Mouse (Mus musculus) brain, embryonic 18.5 days (tissue): ENCODE measurements around the gene Myt1l.

ENCODE experiments used
- DNase-seq: peaks from one replicate; pipeline ENCODE4 v3.0.0-alpha.2; 2012; ENCODE audit warnings: low read depth, low spot score

Gene Myt1l

DNA sequence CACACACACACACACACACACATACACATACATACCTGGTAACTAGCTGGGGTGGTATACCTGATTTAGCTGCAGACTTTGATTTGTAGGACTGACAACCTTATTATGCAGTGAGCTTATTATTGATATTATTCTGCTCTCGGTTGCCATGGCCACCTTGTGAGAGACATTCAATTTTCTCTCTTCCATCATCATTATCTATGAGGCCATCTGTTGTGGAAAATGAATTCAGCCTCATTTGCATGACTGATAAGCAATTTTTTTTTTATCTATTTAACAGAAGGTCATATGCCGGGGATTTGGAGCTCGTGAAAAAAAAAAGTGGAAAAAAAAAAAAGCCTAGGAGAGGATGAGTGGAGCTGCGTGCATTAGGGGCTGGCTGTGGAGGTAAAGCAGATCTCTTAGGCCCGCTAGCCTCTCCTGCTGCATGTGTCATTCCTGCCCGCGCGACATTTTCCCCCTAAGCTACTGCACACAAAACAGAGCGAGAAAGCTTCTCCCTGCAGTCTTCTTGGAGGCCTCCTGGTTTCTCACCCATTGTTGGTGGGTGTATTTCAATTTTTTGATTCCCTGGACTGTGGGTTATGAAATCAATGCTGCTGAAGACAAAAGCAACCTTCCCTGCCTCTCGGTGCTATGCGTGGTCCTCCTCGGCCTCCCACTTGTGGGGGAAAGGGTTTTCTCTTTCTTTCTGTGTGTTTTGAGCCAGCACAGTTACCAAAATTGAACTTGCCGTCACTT, at the start of gene Myt1l:
Myt1l (plus strand) TSS at position 354 of the 741 bp plus-strand sequence.
- peak; percentile 79 for DNase-seq

- DNase-seq: peak; percentile 12
Measured at GRCm38 (mm10) chr12:29486424-29487035, 41.7 kb upstream of the Myt1l start.

- peak; percentile 91 for DNase-seq
Measured at GRCm38 (mm10) chr12:29526236-29526644, 1.9 kb upstream of the Myt1l start.

GRCm38 (mm10) chr12:29527048-29527761, 979 bp upstream of the Myt1l start:
- DNase-seq: peak; percentile 81

- DNase-seq: no peak
Measured at GRCm38 (mm10) chr12:29530241-29530725, 2.1 kb downstream of the Myt1l start.

- no peak for DNase-seq
Measured at GRCm38 (mm10) chr12:29530823-29531222, 2.6 kb downstream of the Myt1l start.

- DNase-seq: no peak
Measured at GRCm38 (mm10) chr12:29533071-29533876, 5.1 kb downstream of the Myt1l start.

DNA sequence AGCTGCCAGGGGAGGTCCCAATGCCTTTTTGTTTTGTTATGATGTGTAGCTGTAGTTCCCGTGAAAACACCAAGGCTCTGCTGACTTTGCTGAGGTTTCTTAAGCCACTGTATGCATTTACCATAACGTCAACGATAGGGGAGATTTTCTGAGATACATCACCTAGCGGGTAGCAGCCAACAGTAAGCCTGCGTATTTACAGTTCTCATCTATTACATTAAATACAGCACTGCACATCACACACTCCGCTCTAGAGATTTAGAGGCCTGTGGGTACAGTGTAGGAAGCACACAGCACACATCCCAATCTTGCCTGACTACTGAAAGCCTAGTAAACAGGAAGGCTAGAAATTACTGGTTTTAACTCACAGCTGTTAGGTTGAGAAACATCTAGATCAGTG, 6.1 kb downstream of the Myt1l start:
- no peak for DNase-seq

DNA sequence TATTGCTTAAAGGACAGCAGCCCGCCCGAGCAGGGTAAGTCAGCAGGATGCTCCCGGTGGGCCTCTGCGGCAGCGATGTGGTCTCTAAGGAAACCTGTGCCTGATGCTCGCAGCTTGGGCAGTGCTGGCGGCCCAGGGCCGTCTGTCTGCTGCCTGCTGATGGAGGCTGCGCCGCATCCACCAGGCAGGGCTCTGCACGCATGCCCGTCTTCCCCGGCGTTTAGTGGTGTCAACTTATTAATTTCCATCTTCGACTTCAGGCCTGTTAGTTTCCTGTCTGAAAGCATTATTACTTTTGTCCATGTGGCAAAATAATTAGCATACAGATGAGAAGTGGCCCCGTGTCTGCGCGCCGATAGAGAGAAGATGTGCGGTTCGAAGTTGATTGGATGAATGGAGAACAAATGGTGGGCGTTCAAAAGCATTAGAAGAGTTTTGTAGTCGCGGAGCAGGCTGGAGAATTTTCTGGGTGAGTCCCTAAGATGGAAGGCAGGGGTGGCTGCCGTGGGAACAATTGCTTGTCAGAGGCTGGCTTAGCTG, 6.6 kb downstream of the Myt1l start:
- DNase-seq: no peak

GRCm38 (mm10) chr12:29537916-29538315, 9.7 kb downstream of the Myt1l start:
- DNase-seq: no peak

DNA sequence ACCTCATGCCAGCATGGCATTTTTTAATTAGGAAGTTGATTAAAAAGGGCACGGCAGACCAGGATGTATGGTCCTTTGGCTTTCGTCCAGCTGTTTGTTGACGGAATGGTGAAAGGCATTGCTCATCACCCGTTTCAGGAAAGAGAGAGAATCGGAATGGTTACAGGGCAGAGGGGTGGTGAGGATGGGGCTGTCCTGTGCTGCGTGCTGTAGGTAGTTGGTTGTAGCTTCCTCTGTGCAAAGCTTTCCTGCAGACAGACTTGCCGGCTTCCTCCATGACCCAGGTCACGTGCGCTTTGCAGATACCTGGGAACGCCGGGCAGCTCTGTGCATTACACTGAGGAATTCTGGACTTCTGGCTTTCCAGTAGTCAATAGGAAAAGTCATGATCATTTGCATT, 10.3 kb downstream of the Myt1l start:
- no peak for DNase-seq

- no peak for DNase-seq
Measured at GRCm38 (mm10) chr12:29539106-29539505, 10.9 kb downstream of the Myt1l start.

GRCm38 (mm10) chr12:29540741-29541140, 12.6 kb downstream of the Myt1l start:
- no peak for DNase-seq

- DNase-seq: no peak
Measured at GRCm38 (mm10) chr12:29546073-29546472, 17.9 kb downstream of the Myt1l start.

DNA sequence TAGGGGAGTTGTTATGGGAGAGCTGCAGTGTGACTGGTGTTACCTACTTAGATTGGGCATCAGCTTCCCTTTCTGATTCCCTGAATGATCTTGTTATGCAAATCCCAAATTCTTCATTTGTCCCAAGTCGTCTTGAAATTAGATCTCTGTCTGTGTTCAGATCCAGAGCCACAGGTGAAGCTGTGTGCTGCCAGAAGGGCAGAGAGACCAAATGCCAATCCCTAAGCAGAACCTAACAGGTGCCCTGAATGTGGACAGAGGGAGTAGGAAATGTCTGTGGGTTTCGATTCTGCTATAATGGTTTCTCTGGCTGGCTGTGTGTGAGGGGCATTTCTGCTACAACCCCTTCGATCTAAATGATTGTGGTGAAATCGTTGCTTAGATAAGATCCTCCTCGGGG, 18.9 kb downstream of the Myt1l start:
- no peak for DNase-seq

- DNase-seq: no peak
Measured at GRCm38 (mm10) chr12:29547755-29548154, 19.6 kb downstream of the Myt1l start.

- no peak for DNase-seq
Measured at GRCm38 (mm10) chr12:29553138-29553537, 25.0 kb downstream of the Myt1l start.

DNA sequence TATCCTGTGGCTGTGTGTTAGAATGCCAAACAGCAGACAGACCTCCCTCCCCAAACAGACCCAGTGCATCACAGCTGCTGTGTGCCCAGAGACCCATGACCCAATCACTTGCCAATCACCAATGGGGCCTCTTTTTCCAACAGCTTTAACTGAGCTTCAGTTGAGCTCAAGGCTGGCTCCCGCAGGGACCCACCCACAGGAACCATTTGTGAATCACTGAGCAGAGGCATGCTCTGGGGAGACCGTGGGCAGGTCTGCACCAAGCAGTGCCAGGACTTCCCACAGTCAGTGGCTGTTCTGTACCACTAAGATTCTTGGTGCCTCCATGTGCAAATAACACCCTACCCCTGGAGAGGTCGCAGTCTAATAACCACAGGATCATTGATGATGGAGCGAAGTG, 27.5 kb downstream of the Myt1l start:
- DNase-seq: no peak

DNA sequence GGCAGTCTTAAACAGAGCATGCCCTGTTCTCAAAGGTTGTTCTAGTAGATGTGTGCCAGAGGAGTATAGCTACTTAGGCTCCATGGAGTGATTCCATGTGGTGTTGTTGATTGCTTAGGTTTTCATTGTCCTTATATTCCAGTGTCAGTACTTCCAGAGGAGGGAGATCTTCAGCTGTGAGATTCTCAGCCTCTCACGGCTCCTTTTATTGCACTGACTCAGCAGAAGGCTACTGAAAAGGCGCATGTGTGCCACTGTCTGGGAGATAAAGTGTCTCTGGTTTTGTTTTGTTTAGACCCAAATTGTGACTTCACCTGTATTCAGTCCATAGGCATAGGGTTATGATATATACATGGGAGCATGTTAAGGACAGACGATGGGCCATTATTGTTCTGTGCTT, 28.2 kb downstream of the Myt1l start:
- DNase-seq: no peak

GRCm38 (mm10) chr12:29556901-29557300, 28.7 kb downstream of the Myt1l start:
- DNase-seq: no peak

- DNase-seq: no peak
Measured at GRCm38 (mm10) chr12:29559769-29560168, 31.6 kb downstream of the Myt1l start.
